Mouse (Mus musculus): ENCODE measurements around the gene Sugp2. TPM values are rescaled to one million over a fixed set of nuclear protein-coding genes. Genes with fewer than 3 reads are reported as not detected.

Gene Sugp2
- total and polyA plus RNA-seq, 2 experiments = 5.3 to 12.4 TPM

DNA sequence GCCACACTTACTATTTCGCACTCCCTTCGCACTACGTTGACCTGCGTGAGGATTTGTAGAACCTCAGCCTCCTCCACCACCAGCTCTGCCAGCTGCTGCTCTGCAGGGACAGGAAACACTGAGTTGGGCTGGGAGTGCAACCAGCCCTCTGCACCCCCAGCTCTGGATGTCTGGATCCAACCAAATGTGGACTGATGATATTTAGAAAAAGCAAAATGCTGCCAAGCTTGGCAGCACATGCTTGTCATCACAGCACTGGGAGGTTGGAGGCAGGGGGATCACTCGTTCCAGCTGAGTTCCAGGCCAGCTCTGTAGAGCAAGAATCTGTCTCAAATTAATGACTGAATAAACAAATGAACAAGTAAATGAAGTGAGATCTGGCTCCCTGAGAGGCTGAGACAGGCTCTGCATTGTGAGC is 60.0 kb downstream of the Sugp2 start:
- Histone ChIP-seq H3K79me2 (ENCODE audit: control insufficient read depth, insufficient read depth, low read length) (no peaks in the 10 kb centered on the region), H3K27ac (replicated peaks; ENCODE audit: insufficient read depth, low read depth, low read length) (no peak overlapping the region), H3K36me3 (ENCODE audit: control insufficient read depth, insufficient read depth, low read length) (peaks cover 14% of the 10 kb centered on the region), H3K4me3 (ENCODE audit: insufficient read depth, low read depth, low read length) (no peak overlapping the region), H3K9ac (ENCODE audit: low read depth, low read length) (no peak overlapping the region), H3K4me1 (ENCODE audit: control insufficient read depth, insufficient read depth, low read length) (no peaks in the 10 kb centered on the region), H3K27me3 (ENCODE audit: control insufficient read depth, insufficient read depth, low read length) (no peaks in the 10 kb centered on the region)
- 77% methylated on average over 5 of the region's 5 CpGs for WGBS
- no peak for TF ChIP-seq POLR2A (IDR thresholded peaks at IDR 0.05; ENCODE audit: extremely low read depth, insufficient read depth, low read length)
- no peak for TF ChIP-seq CTCF (IDR thresholded peaks at IDR 0.05; ENCODE audit: low read depth, low read length)
- DNase-seq (ENCODE audit: extremely low read depth, low read depth, low spot score) = no peak

DNA sequence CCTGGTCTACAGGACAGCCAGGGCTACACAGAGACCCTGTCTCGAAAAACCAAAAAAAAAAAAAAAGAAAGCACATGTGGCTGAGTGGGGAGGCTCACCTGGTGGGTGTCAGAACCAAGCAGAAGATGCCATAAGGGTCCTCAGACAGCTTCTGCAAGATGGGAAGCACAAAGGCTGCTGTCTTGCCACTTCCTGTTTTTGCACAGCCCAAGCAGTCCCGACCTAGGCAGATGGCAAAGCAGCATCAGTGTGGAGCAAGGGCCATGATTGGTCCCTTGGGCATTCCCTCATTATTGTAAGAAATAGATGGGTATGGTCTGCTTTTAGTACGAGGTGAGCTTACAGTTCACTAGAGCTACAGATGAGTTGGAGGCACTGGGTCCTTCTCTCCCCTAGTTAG is 66.9 kb downstream of the Sugp2 start:
- H3K9ac ChIP-seq (ENCODE audit: low read depth, low read length) = no peak overlapping the region
- H3K4me3 ChIP-seq (ENCODE audit: insufficient read depth, low read depth, low read length) = no peak overlapping the region
- peaks cover 25% of the 10 kb centered on the region; the same call in 1 of the 2 replicates for H3K79me2 ChIP-seq (ENCODE audit: control insufficient read depth, insufficient read depth, low read length)
- DNase-seq (ENCODE audit: extremely low read depth, low read depth, low spot score) = no peak
- H3K27ac ChIP-seq (replicated peaks; ENCODE audit: insufficient read depth, low read depth, low read length) = no peak overlapping the region
- peaks cover 8% of the 10 kb centered on the region for H3K36me3 ChIP-seq (ENCODE audit: control insufficient read depth, insufficient read depth, low read length)
- WGBS = 80% methylated on average over 3 of the region's 3 CpGs
- TF ChIP-seq CTCF (IDR thresholded peaks at IDR 0.05; ENCODE audit: low read depth, low read length) = no peak
- no peak for TF ChIP-seq POLR2A (IDR thresholded peaks at IDR 0.05; ENCODE audit: extremely low read depth, insufficient read depth, low read length)
- H3K27me3 ChIP-seq (ENCODE audit: control insufficient read depth, insufficient read depth, low read length) = no peaks in the 10 kb centered on the region
- peaks cover 10% of the 10 kb centered on the region for H3K4me1 ChIP-seq (ENCODE audit: control insufficient read depth, insufficient read depth, low read length)

DNA sequence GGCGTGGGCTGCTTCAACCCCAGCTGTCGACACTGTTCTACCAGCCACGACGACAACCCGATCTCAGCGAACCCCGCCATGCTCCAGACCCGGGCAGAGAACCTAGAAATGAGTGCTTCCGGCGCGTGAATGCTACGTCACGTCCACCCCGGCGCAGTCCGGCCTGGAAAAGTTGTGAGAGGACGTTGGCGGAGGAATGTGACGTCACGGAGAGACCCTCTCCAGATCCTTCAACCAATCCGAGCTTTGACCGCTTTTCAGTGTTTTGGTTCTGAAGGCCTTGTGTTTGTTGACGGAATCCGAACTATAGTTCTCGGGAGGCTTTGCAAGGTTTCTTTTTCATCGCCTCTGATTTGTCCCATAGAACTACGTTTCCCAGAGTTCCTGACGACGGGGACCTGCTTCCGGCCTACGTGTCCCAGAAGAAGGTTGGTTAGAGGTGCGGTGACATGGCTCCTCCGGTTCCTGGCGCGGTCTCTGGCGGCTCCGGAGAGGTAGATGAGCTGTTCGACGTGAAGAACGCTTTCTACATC is 68.4 kb downstream of the Sugp2 start, which contains the start of the genes Ddx49 and Cope:
Ddx49 (minus strand) TSS at position 132 of the 533 bp plus-strand sequence.
Cope (plus strand) TSS at position 161 of the 533 bp plus-strand sequence.
- H3K27me3 ChIP-seq (ENCODE audit: control insufficient read depth, insufficient read depth, low read length) = no peaks in the 10 kb centered on the region
- H3K27ac ChIP-seq (replicated peaks; ENCODE audit: insufficient read depth, low read depth, low read length) = peak within 1 kb of the TSS; percentile 71
- peak within 1 kb of the TSS; percentile 95 for H3K4me3 ChIP-seq (ENCODE audit: insufficient read depth, low read depth, low read length)
- H3K4me1 ChIP-seq (ENCODE audit: control insufficient read depth, insufficient read depth, low read length) = peaks cover 10% of the 10 kb centered on the region
- peaks cover 25% of the 10 kb centered on the region; the same call in 1 of the 2 replicates for H3K79me2 ChIP-seq (ENCODE audit: control insufficient read depth, insufficient read depth, low read length)
- WGBS = under 1% methylated on average over 40 of the region's 40 CpGs
- TF ChIP-seq CTCF (IDR thresholded peaks at IDR 0.05; ENCODE audit: low read depth, low read length) = no peak
- TF ChIP-seq POLR2A (IDR thresholded peaks at IDR 0.05; ENCODE audit: extremely low read depth, insufficient read depth, low read length) = peak; percentile 68
- H3K9ac ChIP-seq (ENCODE audit: low read depth, low read length) = peak within 1 kb of the TSS; percentile 95
- peaks cover 7% of the 10 kb centered on the region for H3K36me3 ChIP-seq (ENCODE audit: control insufficient read depth, insufficient read depth, low read length)
- peak; percentile 85 for DNase-seq (ENCODE audit: extremely low read depth, low read depth, low spot score)

GRCm38 (mm10) chr8:70302901-70303300 is 68.9 kb downstream of the Sugp2 start:
- peak overlapping the region; percentile 95 for H3K4me3 ChIP-seq (ENCODE audit: insufficient read depth, low read depth, low read length)
- peaks cover 7% of the 10 kb centered on the region for H3K36me3 ChIP-seq (ENCODE audit: control insufficient read depth, insufficient read depth, low read length)
- H3K27me3 ChIP-seq (ENCODE audit: control insufficient read depth, insufficient read depth, low read length) = no peaks in the 10 kb centered on the region
- peak overlapping the region; percentile 95 for H3K9ac ChIP-seq (ENCODE audit: low read depth, low read length)
- 1% methylated on average over 16 of the region's 16 CpGs for WGBS
- H3K27ac ChIP-seq (replicated peaks; ENCODE audit: insufficient read depth, low read depth, low read length) = peak overlapping the region; percentile 71
- DNase-seq (ENCODE audit: extremely low read depth, low read depth, low spot score) = no peak
- no peak for TF ChIP-seq POLR2A (IDR thresholded peaks at IDR 0.05; ENCODE audit: extremely low read depth, insufficient read depth, low read length)
- TF ChIP-seq CTCF (IDR thresholded peaks at IDR 0.05; ENCODE audit: low read depth, low read length) = no peak
- H3K79me2 ChIP-seq (ENCODE audit: control insufficient read depth, insufficient read depth, low read length) = peaks cover 25% of the 10 kb centered on the region; the same call in 1 of the 2 replicates
- H3K4me1 ChIP-seq (ENCODE audit: control insufficient read depth, insufficient read depth, low read length) = peaks cover 10% of the 10 kb centered on the region

DNA sequence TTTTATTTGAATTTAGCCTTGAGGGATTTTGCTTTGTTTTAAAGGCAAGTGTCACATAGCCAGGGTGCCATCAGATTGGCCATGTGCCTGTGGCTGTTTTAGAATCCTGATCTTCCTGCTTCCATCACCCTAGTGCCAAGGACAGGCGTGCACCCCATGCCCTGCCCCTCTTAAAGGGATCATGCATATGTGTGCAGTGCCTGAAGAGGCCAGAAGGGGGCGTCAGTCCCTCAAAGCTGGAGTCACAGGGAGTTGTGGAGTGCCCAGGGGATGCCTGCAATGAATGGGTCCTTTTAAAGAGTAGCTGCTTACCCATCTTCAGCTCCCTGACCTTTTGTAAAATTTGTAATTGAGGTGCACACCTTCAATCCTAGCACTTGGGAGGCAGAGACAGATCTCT is 75.3 kb downstream of the Sugp2 start:
- WGBS = 41% methylated on average over 2 of the region's 2 CpGs
- Histone ChIP-seq H3K27ac (replicated peaks; ENCODE audit: insufficient read depth, low read depth, low read length) (no peak overlapping the region), H3K9ac (ENCODE audit: low read depth, low read length) (no peak overlapping the region), H3K4me3 (ENCODE audit: insufficient read depth, low read depth, low read length) (no peak overlapping the region), H3K36me3 (ENCODE audit: control insufficient read depth, insufficient read depth, low read length) (peaks cover 24% of the 10 kb centered on the region), H3K79me2 (ENCODE audit: control insufficient read depth, insufficient read depth, low read length) (no peaks in the 10 kb centered on the region), H3K27me3 (ENCODE audit: control insufficient read depth, insufficient read depth, low read length) (no peaks in the 10 kb centered on the region), H3K4me1 (ENCODE audit: control insufficient read depth, insufficient read depth, low read length) (no peaks in the 10 kb centered on the region)
- DNase-seq (ENCODE audit: extremely low read depth, low read depth, low spot score) = no peak
- TF ChIP-seq POLR2A (IDR thresholded peaks at IDR 0.05; ENCODE audit: extremely low read depth, insufficient read depth, low read length) = no peak
- TF ChIP-seq CTCF (IDR thresholded peaks at IDR 0.05; ENCODE audit: low read depth, low read length) = peak; percentile 77

GRCm38 (mm10) chr8:70313399-70313798 is 79.4 kb downstream of the Sugp2 start:
- DNase-seq (ENCODE audit: extremely low read depth, low read depth, low spot score) = peak; percentile 37
- Histone ChIP-seq H3K79me2 (ENCODE audit: control insufficient read depth, insufficient read depth, low read length) (no peaks in the 10 kb centered on the region), H3K9ac (ENCODE audit: low read depth, low read length) (no peak overlapping the region), H3K27ac (replicated peaks; ENCODE audit: insufficient read depth, low read depth, low read length) (no peak overlapping the region), H3K4me3 (ENCODE audit: insufficient read depth, low read depth, low read length) (no peak overlapping the region), H3K36me3 (ENCODE audit: control insufficient read depth, insufficient read depth, low read length) (peaks cover 17% of the 10 kb centered on the region), H3K27me3 (ENCODE audit: control insufficient read depth, insufficient read depth, low read length) (peaks cover 10% of the 10 kb centered on the region; the same call in 1 of the 2 replicates), H3K4me1 (ENCODE audit: control insufficient read depth, insufficient read depth, low read length) (peaks cover 5% of the 10 kb centered on the region; the same call in 1 of the 2 replicates)
- TF ChIP-seq CTCF (IDR thresholded peaks at IDR 0.05; ENCODE audit: low read depth, low read length) = no peak
- TF ChIP-seq POLR2A (IDR thresholded peaks at IDR 0.05; ENCODE audit: extremely low read depth, insufficient read depth, low read length) = no peak
- 48% methylated on average over 2 of the region's 2 CpGs for WGBS
